Mouse (Mus musculus) embryonic facial prominence, embryonic 11.5 days (tissue): ENCODE measurements around the gene Kif1b. TPM values are rescaled to one million over a fixed set of nuclear protein-coding genes. Genes with fewer than 3 reads are reported as not detected.
A peak's percentile ranks its signal among the peaks of the same experiment; 100 is the strongest.

Experiments
- ATAC-seq: fragments of 200-750 bp; cut with Nextera tagmentation; replicated peaks from 2 replicates; pipeline ENCODE4 v1.8.0; 2017; ENCODE audit warnings: low read depth; ENCODE audit not compliant: insufficient number of reproducible peaks, low FRiP score, low TSS enrichment
- DNase-seq: peaks from one replicate; pipeline ENCODE4 v3.0.0-alpha.2; 2015; ENCODE audit warnings: low spot score
- H3K27ac ChIP-seq: fragments of 300-500 bp; sonication (generic); replicated peaks from 2 replicates; pipeline ENCODE4 v1.5.1; 2014; ENCODE audit warnings: mild to moderate bottlenecking, low read depth, low read length, control low read depth
- H3K27me3 ChIP-seq: fragments of 300-500 bp; sonication (generic); 2 replicates; pipeline ENCODE4 v1.6.1; 2014; ENCODE audit warnings: mild to moderate bottlenecking, low read length, moderate library complexity, mixed read lengths; ENCODE audit not compliant: control insufficient read depth, insufficient read depth
- H3K36me3 ChIP-seq: fragments of 300-500 bp; sonication (generic); replicated peaks from 2 replicates; pipeline ENCODE4 v1.6.1; 2014; ENCODE audit warnings: low read depth, mild to moderate bottlenecking, low read length, moderate library complexity, mixed read lengths; ENCODE audit not compliant: control insufficient read depth, insufficient read depth
- H3K4me1 ChIP-seq: fragments of 300-500 bp; sonication (generic); 2 replicates; pipeline ENCODE4 v1.6.1; 2014; ENCODE audit warnings: low read length, mixed read lengths; ENCODE audit not compliant: control insufficient read depth, insufficient read depth
- H3K4me2 ChIP-seq: fragments of 300-500 bp; sonication (generic); 2 replicates; pipeline ENCODE4 v1.6.1; 2014; ENCODE audit warnings: low read depth, mild to moderate bottlenecking, control low read depth, low read length, moderate library complexity
- H3K4me3 ChIP-seq: fragments of 300-500 bp; sonication (generic); 2 replicates; pipeline ENCODE4 v1.5.1; 2014; ENCODE audit warnings: low read depth, low read length, control low read depth
- H3K9ac ChIP-seq: fragments of 300-500 bp; sonication (generic); replicated peaks from 2 replicates; pipeline ENCODE4 v1.6.1; 2014; ENCODE audit warnings: mild to moderate bottlenecking, control low read depth, low read length
- H3K9me3 ChIP-seq: fragments of 300-500 bp; sonication (generic); replicated peaks from 2 replicates; pipeline ENCODE4 v1.6.1; 2016; ENCODE audit warnings: mild to moderate bottlenecking, low read length, inconsistent platforms, mixed read lengths; ENCODE audit not compliant: control insufficient read depth
- WGBS: fragments of 180-500 bp; shearing (Covaris S2); extraction: QIAGEN DNeasy Blood & Tissue Kit; methylation state at CpG from one replicate; pipeline ENCODE4 v1.1.7; 2014; 5-methylcytosine and 5-hydroxymethylcytosine counted together
- polyA plus RNA-seq: library from polyadenylated mRNA; unstranded; fragments of >200 nt; fragmentation: Nextera tagmentation; extraction: Ambion mirVana; gene quantifications from 2 replicates; pipeline ENCODE4 v1.2.1, GENCODE M21; 2014

The Kif1b gene
- polyA plus RNA-seq, 1 experiment from 2014 or later, result 45.1 TPM

- DNase-seq, result no peak
- H3K4me1 ChIP-seq, result no peaks in the 10 kb centered on the region
Measured at GRCm38 (mm10) chr4:149182755-149183154, 124.7 kb downstream of the Kif1b start.

GRCm38 (mm10) chr4:149182192-149182591, 125.3 kb downstream of the Kif1b start:
- DNase-seq (no peak), ATAC-seq (no peak)
- Histone ChIP-seq H3K36me3 (peaks cover 6% of the 10 kb centered on the region), H3K4me3 (no peak overlapping the region), H3K27ac (no peak overlapping the region), H3K4me2 (no peak overlapping the region), H3K4me1 (no peaks in the 10 kb centered on the region), H3K9me3 (no peaks in the 10 kb centered on the region), H3K27me3 (no peaks in the 10 kb centered on the region), H3K9ac (no peak overlapping the region)
- WGBS, result 84% methylated on average over 7 of the region's 7 CpGs

More at GRCm38 (mm10) chr4:149182755-149183154, 124.7 kb downstream of the Kif1b start:
- H3K36me3 ChIP-seq, result peaks cover 6% of the 10 kb centered on the region
- H3K27ac ChIP-seq, result no peak overlapping the region
- no peak for ATAC-seq
- H3K4me3 ChIP-seq, result no peak overlapping the region
- H3K4me2 ChIP-seq, result no peak overlapping the region
- no peaks in the 10 kb centered on the region for H3K27me3 ChIP-seq
- 52% methylated on average over 4 of the region's 4 CpGs for WGBS
- H3K9me3 ChIP-seq, result no peaks in the 10 kb centered on the region
- H3K9ac ChIP-seq, result no peak overlapping the region

DNA sequence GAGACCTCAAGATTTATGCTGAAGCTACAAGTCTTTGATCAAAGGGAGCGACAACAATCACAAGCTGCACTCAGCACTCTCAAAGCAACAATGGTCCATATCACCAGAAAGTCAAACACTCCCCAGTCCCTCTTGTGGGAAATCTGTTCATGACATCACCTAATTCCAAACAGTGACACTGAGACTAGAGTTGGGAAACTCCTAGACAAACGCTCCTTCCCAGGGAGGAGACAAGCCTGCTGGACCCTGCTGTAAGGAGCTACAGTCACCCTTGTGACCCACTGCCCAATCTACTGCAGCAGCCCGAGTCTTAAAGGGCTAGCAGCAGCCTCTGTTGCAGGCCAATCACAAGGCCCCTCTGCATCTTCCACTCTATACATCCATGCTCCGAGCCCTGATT, 127.9 kb downstream of the Kif1b start:
- no peak overlapping the region for H3K4me2 ChIP-seq
- peaks cover 6% of the 10 kb centered on the region for H3K36me3 ChIP-seq
- DNase-seq (no peak), ATAC-seq (no peak)
- 55% methylated on average over 4 of the region's 4 CpGs for WGBS
- H3K9ac ChIP-seq, result no peak overlapping the region
- H3K27me3 ChIP-seq, result no peaks in the 10 kb centered on the region
- H3K9me3 ChIP-seq, result no peaks in the 10 kb centered on the region
- no peak overlapping the region for H3K4me3 ChIP-seq
- H3K27ac ChIP-seq, result no peak overlapping the region
- H3K4me1 ChIP-seq, result no peaks in the 10 kb centered on the region

DNA sequence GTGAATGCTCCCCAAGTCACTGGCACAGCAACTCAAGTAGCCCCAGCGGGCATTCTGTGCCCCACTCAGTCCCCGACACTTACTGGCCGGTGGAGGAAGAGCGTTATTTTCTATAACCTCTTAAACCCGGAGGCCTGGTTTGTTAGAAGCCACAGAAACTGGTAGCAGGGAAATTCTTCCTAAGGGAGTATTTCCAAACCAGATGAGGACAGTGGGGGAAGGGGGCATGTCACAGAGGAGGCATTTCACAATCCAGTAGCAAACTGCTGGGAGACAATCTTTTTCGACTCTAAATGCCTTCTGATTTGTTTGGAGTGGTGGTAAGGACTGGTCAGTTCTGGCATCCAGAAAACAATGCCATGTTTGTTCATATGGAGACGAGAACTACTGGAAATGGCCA, 128.3 kb downstream of the Kif1b start:
- H3K9me3 ChIP-seq, result no peaks in the 10 kb centered on the region
- 0 out of 2 replicates have a peak overlapping the region, but pooled peaks have one; percentile 1 for H3K9ac ChIP-seq
- no peaks in the 10 kb centered on the region for H3K4me1 ChIP-seq
- no peak for DNase-seq
- no peaks in the 10 kb centered on the region for H3K27me3 ChIP-seq
- H3K27ac ChIP-seq, result no peak overlapping the region
- no peak overlapping the region for H3K4me3 ChIP-seq
- WGBS, result 63% methylated on average over 7 of the region's 7 CpGs
- H3K4me2 ChIP-seq, result no peak overlapping the region
- H3K36me3 ChIP-seq, result peaks cover 6% of the 10 kb centered on the region
- no peak for ATAC-seq

DNA sequence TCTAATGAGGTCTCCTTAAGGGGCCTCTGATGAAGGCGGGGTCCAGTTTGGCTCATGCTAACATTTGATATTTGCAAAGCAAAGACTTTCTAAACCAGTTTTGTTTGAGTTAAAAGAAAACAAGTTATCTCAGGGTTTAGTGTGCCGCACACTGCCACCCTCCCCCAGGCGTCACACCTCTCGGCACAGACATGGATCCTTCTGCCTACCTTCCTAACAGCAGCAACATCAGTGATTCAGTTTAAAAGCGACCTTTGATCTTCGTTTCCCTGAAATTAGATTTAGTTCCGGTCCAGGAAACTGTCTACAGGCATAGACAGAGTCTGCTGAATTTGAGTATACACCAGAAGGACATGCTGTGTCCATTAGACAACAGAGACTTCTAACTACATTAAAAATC, 129.2 kb downstream of the Kif1b start:
- WGBS, result 58% methylated on average over 7 of the region's 7 CpGs
- no peak overlapping the region for H3K9ac ChIP-seq
- H3K4me1 ChIP-seq, result no peaks in the 10 kb centered on the region
- no peaks in the 10 kb centered on the region for H3K9me3 ChIP-seq
- DNase-seq (peak; percentile 44), ATAC-seq (no peak)
- H3K36me3 ChIP-seq, result peaks cover 3% of the 10 kb centered on the region
- no peak overlapping the region for H3K4me2 ChIP-seq
- H3K4me3 ChIP-seq, result no peak overlapping the region
- no peaks in the 10 kb centered on the region for H3K27me3 ChIP-seq
- H3K27ac ChIP-seq, result no peak overlapping the region; the same call in 1 of the 2 replicates

GRCm38 (mm10) chr4:149177046-149177445, 130.4 kb downstream of the Kif1b start:
- WGBS, result 43% methylated on average over 5 of the region's 5 CpGs
- no peaks in the 10 kb centered on the region for H3K27me3 ChIP-seq
- H3K9me3 ChIP-seq, result no peaks in the 10 kb centered on the region
- no peak overlapping the region for H3K9ac ChIP-seq
- H3K27ac ChIP-seq, result no peak overlapping the region
- DNase-seq (no peak), ATAC-seq (no peak)
- no peaks in the 10 kb centered on the region for H3K4me1 ChIP-seq
- no peak overlapping the region for H3K4me3 ChIP-seq
- H3K4me2 ChIP-seq, result no peak overlapping the region
- peaks cover 1% of the 10 kb centered on the region for H3K36me3 ChIP-seq

DNA sequence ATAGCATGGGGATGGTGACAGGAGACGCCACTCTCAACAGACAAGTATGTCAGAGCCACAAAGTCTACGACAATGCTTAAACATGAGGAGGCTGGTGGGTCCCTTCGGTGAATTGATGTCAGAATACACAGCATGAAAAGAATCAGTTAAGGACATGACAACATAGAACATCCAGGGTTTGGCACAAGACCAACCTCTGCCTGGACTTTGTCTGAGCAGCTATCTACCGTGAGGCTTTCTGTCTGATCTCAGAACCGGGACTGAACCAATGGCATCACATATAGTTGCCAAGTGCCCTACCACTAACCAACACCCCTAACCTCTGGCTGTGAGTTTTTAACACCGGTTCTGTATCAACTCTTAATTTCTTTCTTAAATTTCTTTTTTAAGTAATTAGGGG, 130.8 kb downstream of the Kif1b start:
- DNase-seq, result no peak
- Histone ChIP-seq H3K4me3 (no peak overlapping the region), H3K27ac (no peak overlapping the region), H3K9me3 (no peaks in the 10 kb centered on the region), H3K4me1 (no peaks in the 10 kb centered on the region), H3K4me2 (no peak overlapping the region), H3K9ac (no peak overlapping the region), H3K27me3 (no peaks in the 10 kb centered on the region), H3K36me3 (no peaks in the 10 kb centered on the region; the same call in 1 of the 2 replicates)
- ATAC-seq, result no peak
- 83% methylated on average over 6 of the region's 6 CpGs for WGBS

GRCm38 (mm10) chr4:149173661-149174060, 133.8 kb downstream of the Kif1b start:
- DNase-seq, result no peak
- Histone ChIP-seq H3K4me2 (no peak overlapping the region), H3K36me3 (no peaks in the 10 kb centered on the region), H3K27me3 (no peaks in the 10 kb centered on the region), H3K9me3 (no peaks in the 10 kb centered on the region), H3K4me1 (no peaks in the 10 kb centered on the region), H3K27ac (no peak overlapping the region), H3K9ac (no peak overlapping the region), H3K4me3 (no peak overlapping the region)
- no peak for ATAC-seq
- 84% methylated on average over 6 of the region's 6 CpGs for WGBS
